Mouse (Mus musculus): ENCODE measurements around the gene Olfr288. TPM values are rescaled to one million over a fixed set of nuclear protein-coding genes. Genes with fewer than 3 reads are reported as not detected.

Olfr288 gene
- total RNA-seq, 2 experiments from 2014 or later = not detected

DNA sequence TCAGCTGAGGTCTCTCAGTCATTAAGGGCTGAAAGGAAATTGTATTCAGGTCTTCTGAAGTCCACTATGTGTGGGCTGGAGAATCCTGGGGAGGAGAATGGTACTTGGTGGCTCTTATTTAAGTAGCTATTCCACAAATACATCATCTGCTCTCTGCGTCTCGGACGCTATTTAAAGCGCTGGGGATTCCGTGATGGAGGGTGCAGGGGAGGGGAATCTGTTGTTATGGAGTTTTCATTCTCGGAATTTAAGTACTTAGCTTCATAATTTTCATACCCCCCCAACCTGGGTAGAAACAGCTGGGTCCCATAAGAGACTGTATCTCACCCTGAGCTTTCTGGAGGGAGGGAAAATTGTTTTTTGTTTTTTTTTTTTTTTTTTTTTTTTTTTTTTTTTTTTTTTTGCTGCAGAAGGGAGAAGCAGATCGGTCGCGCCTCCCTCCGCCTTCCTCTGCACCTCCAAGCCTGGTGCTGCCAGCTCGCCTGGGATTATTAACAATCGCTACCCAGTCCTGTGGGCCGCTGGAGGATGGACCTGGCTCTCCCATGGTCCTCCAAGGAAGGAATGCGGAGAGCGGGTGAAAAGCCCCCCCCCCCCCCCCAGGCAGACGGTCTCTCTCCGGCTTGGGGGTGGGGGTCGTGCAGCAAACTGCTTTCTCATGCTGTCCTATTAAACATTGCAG lies 28.2 kb downstream of the Olfr288 start, which contains the start of gene Ccdc184:
Gene Ccdc184, plus strand, starts transcription at position 196 of the 682 bp plus-strand sequence.
- peak in 1 of 2 experiments; percentile 27 for DNase-seq (ENCODE audit: low spot score in 2 of 2)

DNA sequence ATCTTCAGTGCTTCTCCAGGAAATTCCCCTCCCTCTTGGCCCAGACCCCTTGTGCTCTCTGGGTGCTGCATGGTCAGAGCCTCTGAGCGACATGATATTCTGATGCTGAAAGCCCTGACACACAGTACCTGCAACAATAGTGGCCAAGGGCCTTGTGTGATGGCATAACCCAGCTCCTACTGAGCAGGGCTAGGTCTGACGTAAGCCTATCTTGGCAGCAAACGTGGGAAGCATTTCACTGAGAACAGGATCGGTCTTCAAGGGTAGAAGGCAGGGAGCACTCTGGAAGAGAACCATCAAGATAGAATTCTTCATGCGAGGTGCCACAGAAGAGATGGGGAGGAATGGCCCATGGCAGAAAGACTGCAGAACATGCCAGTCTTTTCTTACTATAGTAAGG lies 29.8 kb downstream of the Olfr288 start, which contains the start of gene Asb8:
Gene Asb8, minus strand, starts transcription at position 101 of the 400 bp plus-strand sequence.
- DNase-seq (ENCODE audit: low spot score in 2 of 2) = no peak

DNA sequence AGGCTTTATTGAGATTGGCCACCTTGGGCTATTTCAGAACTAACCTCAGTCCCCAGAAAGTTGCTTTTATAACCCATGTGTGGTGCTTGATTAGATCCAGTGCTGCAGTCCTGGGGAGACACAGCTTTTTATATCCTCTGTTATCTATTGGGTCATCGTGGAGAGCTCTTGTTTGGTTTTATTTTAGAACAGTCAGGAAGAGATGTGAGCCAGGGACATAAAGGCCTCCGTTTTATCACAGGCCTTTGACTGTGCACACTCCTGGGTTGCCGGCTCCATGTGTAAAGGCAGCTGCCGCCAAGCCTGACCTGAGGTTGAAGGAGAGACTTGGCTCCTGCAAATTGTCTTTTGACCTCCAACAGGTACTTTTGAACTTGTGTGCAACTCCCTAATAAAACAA lies 32.8 kb downstream of the Olfr288 start:
- no peak for DNase-seq (ENCODE audit: low spot score in 2 of 2)

DNA sequence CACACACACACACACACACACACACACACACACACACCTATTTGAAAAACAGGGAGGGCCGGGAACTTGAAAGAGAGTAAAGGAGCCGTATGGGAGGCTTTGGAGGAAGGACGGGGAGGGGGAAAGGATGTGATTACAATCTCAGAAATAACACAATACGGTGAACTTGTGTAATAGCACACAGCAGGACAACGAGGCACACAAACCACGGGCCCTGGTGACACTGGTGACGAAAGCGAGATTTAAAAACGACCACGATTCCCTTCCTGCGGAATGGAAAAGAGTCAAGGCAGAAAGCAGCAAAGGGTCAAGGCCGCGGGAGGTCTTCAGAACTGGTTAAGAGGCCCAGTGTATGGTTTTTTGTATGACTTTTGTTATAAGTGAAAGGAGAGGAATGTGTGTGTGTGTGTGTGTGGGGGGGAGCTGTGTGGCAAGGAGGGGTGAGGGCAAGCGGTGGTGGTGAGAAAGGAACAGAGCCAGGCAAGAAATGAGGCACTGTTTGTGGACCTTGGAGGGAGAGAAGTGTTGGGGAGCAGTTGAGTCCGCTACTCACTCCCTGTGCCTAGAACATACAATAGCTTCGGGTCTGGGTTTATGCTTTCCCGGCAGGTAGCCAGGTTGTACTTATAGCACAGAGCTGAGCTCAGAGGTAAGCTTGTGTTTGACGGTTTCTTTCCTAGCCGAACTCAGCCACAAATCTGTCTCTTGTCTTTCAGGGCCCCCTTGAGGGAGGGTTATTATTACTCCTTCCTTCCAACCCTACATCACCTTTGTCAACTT lies 34.1 kb downstream of the Olfr288 start:
- DNase-seq (ENCODE audit: low spot score in 2 of 2) = no peak

DNA sequence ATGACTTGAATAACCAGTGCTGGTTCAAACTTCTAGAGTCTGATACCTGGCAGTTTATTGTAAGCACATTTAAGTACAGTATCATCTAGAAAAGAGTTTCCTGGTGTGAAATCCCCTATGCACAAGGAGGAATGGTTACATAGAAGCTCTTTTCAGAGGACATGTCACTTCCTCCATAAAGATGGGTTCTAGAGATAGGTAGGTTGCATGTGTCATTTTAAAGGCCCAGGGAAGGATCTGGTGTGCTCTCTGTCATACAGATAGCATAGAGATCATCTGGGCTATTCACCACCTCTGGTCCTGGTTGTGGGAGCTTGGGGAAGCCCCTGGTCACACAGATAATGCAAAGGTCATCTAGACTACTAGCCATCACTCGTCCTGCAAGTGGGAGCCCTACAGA lies 38.1 kb downstream of the Olfr288 start:
- DNase-seq (ENCODE audit: low spot score in 2 of 2) = no peak

DNA sequence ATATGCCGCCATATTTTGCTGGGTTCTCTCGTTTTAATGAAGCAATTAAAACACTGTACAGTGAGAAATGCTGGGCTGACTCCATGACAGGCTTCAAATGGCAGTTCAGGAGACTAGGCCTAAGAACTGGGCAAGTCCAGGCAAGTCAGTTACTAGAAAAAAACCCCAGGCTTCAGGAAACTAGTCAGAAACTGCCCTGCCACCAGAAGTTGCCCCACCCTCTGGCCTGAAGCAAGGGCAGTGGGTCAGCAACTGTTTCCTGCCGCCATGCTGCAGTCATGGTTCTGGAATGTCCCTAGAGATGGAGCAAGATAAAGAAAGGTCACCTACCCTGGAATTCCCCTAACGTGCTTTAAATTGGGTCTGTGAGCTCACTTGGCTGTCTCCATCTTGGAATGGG lies 39.4 kb downstream of the Olfr288 start:
- DNase-seq (ENCODE audit: low spot score in 2 of 2) = no peak

DNA sequence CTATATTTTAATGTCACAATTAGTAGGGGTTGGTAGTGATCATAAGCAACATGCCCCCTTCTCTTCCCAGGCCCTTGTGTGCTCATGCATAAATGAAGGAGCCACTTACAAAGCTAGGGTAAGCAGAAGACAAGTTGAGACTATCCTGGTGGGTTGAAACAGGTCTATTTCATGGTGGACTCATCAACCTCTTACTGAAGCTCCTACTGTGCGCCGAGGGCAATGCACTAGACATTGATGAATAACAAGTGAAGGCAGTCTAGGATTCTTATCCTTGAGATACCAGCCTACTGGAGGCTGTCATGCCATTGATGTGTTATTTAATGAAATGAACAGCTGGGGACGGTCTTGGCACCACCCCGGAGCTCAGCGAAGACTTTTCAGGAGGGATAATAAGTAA lies 40.1 kb downstream of the Olfr288 start:
- no peak for DNase-seq (ENCODE audit: low spot score in 2 of 2)

DNA sequence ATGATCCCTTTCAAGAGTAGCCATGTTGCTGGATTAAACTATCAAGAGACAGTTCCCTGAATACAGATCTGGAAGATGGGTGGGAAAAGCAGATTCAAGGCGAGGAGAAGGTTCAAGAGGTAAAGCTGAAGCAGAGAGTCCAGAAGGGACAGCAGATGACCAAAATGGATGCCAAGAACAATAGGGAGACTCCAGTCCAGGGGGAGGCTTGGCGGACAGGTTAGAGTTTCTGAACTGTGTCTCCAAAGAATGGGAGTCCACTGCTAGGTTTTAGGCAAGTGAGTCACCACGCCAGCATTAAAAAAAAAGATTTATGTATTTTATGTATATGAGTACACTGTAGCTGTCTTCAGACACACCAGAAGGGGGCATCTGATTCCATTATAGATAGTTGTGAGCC lies 40.7 kb downstream of the Olfr288 start:
- no peak for DNase-seq (ENCODE audit: low spot score in 2 of 2)

DNA sequence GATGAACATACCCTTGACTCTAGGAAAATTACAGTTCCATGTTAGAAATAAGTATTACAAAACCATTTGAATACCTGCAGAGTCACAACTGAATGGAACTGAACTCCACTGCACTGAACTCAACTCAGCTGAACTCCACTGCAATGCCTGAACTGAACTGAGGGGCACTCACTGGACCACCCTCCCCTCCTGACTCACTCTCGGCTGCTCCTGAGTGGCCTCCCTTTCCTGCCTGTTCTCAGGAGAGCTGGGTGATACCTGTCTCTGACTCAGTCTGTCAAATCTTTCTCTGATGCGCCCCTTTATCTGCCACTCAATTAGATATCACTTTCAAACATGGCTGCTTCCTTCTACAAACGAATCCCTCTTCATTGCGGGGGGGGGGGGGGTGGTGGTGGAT lies 41.2 kb downstream of the Olfr288 start:
- no peak for DNase-seq (ENCODE audit: low spot score in 2 of 2)

DNA sequence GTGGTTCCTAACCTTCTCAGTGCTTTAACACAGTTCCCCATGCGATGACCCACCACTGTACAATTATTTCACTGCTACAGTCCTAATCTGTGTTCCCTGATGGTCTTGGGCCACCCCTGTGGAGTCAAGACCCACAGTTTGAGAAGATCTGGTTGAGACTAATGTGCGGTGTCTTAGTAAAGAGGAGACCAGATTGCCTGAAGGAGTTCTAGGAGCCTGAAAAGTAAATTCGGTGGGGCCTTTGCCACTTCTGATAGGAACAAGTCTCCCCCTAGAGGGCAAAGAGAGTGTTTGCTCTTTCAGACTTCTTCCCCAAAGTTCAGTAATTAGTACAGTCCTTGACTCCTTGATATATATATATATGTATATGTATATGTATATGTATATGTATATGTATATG lies 41.7 kb downstream of the Olfr288 start:
- no peak for DNase-seq (ENCODE audit: low spot score in 2 of 2)

DNA sequence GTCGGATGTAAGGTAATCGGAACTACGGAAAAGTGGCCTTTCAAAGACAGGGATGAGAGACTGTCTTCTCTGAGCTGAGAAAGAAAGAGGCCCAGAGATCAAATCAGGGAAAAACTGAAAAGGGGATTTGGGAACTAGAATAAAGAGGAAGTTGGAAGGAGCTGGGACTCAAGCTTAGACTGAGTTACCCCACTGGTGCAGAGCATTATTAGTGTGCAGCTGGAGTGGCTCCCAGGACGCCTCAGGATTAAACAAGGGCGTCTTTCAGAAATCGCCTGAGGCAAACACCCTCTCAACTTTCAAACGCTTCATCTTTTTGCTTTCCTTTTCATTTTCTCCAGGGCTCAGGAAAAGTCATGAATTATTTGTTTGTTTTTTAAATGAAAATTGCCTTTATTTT lies 42.4 kb downstream of the Olfr288 start:
- no peak for DNase-seq (ENCODE audit: low spot score in 2 of 2)

DNA sequence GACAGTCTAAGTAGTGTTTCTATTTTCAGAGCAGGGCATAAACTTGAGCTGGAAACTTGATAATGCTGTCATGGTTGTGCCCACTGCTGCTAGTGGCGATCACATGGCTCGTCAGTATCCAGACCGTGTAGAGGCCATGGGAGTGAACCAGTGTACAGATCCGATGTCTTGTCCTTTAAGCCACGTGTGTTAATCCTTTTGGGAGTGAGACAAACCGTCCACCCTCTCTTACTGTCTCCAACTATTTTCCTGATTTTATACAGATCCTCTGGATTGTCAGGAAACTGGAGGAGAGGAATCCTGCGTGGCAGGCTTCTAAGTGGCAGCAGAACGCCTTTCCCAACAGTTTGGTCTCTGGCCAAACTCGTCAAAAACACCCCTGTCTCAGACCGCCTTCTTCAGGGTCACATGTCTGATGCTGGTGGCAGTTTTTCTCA lies 46.2 kb downstream of the Olfr288 start:
- DNase-seq (ENCODE audit: low spot score in 2 of 2) = no peak

DNA sequence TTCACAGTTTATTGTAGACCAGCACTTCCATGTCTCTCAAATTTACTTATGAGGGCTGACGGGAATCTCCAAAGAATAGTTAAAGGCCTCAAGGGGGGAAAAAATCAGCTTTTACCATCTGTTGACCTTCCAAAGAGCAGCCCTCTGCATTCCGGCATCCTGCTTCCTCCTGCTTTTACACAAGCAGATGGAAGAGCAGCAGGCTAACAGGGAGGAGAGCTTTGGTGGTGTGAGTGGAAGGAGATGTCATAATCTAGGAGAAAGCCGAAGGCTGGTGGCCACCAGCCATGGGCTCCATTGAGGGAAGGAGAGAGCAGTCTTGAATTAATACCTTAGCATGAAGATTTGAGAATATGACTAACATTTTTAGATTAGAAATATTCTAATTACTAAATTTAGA lies 47.0 kb downstream of the Olfr288 start:
- no peak for DNase-seq (ENCODE audit: low spot score in 2 of 2)

DNA sequence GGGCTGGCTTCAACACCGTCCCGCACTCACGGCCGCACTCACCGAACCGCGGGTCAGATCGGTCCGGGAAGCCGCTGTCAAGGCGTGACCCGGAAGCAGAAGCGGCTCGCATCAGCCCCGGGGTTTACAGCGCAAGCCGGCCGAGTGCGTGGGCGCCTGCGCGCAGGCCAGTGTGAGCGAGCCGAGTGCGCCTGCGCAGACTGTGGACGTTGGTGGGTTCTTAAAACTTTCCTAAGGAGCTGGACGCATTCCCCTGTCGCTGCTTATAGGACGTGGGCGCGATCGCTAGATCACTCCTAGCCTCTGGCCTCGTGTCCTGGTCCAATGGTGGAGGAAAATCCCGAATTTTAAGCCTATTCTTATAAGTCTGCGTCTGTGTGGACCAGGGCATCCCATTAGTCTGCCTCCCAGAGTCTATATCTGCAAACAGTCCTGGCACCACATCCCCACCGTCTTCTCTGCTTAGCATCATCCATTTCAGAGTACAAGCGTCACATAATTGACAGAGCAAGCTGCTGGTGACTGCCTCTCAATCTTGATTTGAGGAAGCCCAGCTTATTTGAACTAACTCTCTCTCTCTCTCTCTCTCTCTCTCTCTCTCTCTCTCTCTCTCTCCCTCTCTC lies 49.7 kb downstream of the Olfr288 start:
- DNase-seq (ENCODE audit: low spot score in 2 of 2) = peak; percentile 93 to 95

DNA sequence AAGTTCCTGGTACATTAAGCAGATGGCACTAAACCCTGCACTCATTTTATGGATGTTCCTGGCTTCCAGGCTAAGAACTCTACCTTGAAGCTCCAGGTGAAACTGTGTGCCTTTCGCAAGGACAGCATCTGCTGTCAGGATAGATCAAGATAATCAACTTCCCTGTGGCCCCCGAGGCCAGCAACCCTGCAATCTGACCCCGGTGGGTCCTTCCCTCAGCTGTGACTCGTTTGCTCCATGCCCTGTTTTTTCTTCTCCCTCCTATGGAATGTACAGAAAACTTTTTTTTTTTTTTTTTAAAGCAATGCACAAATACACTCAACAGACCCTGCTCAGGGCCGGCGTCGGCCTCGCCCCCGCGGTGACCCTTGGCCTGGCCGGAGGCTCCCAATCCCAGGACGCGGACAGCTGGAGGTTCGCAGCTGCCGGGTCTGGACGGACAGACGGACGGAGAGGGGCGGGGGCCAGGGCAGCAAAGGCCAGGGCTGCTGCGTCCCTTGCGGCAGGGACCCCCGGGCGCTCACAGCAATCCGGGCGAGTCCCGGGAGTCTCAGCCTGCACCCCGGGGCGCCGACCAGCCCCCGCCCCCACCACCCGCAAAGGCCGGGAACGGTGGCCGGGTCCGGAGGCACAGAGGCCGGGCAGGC lies 50.4 kb downstream of the Olfr288 start:
- DNase-seq (ENCODE audit: low spot score in 2 of 2) = no peak

DNA sequence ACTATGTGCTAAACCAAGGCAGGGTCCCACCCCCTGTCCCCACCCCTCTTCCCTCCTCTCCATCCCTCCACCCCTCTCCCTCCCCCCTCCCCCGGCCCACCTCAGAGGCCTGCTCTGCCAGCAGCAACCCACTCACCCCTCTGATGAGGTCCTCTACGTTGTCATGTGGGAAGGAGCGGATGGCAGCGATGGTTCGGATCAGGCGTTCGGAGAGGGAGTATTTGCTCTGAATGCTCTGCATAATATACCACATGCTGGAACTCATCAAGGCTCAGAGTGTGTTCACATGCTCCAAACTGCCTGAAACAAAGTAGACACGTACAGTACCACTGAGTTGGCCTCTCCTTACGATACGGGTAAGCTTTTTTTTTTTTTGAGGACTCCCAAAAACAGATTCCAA lies 52.8 kb downstream of the Olfr288 start:
- no peak for DNase-seq (ENCODE audit: low spot score in 2 of 2)

DNA sequence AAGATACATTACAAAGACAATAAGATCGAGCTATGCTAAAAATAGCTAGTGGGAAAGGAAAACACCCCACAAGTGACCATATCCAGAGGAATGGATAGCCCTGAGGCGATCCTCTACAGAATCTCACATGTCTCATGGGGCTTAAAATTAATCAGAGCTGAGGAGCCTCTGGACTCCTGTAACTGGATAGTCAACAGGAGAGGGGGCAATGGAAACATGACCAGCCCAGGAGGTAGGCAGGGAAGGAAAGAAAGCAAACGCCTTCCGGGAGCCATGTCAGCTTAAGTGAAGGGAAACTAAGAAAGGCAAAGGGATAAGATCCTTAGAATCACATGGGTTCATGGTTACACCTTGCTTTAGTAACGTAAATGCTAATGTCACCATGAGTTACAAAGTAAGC lies 54.5 kb downstream of the Olfr288 start:
- no peak for DNase-seq (ENCODE audit: low spot score in 2 of 2)

DNA sequence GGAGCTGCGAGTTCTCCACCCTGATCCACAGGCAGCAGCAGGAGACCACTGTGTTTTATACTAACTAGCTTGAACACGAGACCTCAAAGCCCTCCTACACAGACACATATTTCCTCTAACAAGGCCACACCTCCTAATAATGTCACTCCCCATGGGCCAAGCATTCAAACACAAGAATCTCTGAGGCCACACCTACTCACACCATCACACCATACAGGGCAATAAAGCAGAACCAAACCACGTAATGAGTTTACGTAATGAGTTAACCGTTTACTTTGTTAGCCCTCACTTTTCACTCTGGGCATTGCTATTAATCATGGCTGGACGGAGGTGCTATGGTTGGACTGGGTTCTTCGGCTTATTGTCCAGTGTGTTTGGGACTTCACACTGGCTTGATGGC lies 55.6 kb downstream of the Olfr288 start:
- DNase-seq (ENCODE audit: low spot score in 2 of 2) = no peak

DNA sequence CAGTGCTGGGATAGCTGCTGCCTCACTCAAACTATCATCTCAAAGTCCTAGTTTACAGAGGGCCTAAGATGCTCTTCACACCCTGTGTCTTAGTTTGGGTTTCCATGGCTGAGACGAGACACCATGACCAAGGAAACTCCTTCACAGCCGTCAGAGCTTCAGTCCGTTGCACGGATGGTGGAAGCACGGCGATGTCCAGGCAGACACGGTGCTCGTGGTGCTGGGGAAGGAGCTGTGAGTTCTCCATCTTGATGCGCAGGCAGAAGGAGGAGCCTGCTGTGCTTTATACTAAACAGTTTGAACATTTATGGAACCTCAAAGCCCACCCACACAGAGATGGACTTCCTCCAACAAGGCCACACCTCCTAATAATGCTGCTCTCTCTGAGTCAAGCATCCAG lies 58.5 kb downstream of the Olfr288 start:
- no peak for DNase-seq (ENCODE audit: low spot score in 2 of 2)

All from layer of hippocampus, postnatal 10 days (tissue).